Mouse (Mus musculus) cortical plate, adult 2 months (tissue): ENCODE data around the gene Prpf8. TPM values are rescaled to one million over a fixed set of nuclear protein-coding genes. Genes with fewer than 3 reads are reported as not detected.

ENCODE experiments used
- H3K27ac ChIP-seq: fragments of 200-500 bp; 2 replicates; pipeline ENCODE4 v1.5.1; 2012; ENCODE audit warnings: low read length, control low read depth, inconsistent platforms; ENCODE audit not compliant: insufficient read depth
- H3K4me1 ChIP-seq: fragments of 200-500 bp; 2 replicates; pipeline ENCODE4 v1.6.1; 2011; ENCODE audit warnings: low read length; ENCODE audit not compliant: control insufficient read depth, insufficient read depth
- H3K4me3 ChIP-seq: fragments of 200-500 bp; 2 replicates; pipeline ENCODE4 v1.5.1; 2011; ENCODE audit warnings: mild to moderate bottlenecking, low read length, control low read depth; ENCODE audit not compliant: insufficient read depth
- CTCF ChIP-seq: fragments of 200-500 bp; IDR thresholded peaks from 2 replicates; pipeline ENCODE4 v1.5.1; 2011; ENCODE audit warnings: mild to moderate bottlenecking, control low read depth, low read length; ENCODE audit not compliant: insufficient read depth; ENCODE audit errors: extremely low read depth
- POLR2A ChIP-seq: fragments of 200-500 bp; IDR thresholded peaks from 2 replicates; pipeline ENCODE4 v1.6.1; 2011; ENCODE audit warnings: mild to moderate bottlenecking, low read length, control low read depth; ENCODE audit not compliant: insufficient read depth; ENCODE audit errors: extremely low read depth
- polyA plus RNA-seq: library from polyadenylated mRNA; depleted of rRNA; stranded (reverse); fragments of >200 nt; gene quantifications from 2 replicates; pipeline ENCODE4 v1.2.3, GENCODE M21; 2012

The Prpf8 gene
- polyA plus RNA-seq, 1 experiment, result 89.2 TPM

- TF ChIP-seq CTCF (no peak), POLR2A (no peak)
- Histone ChIP-seq H3K4me3 (no peak overlapping the region), H3K27ac (no peak overlapping the region), H3K4me1 (peaks cover 3% of the 10 kb centered on the region)
These were observed 43.2 kb downstream of the Prpf8 start for GRCm38 (mm10) chr11:75529771-75530170.

- peak overlapping the region; percentile 96 for H3K27ac ChIP-seq
- peaks cover 4% of the 10 kb centered on the region for H3K4me1 ChIP-seq
- peak overlapping the region; percentile 75 for H3K4me3 ChIP-seq
- TF ChIP-seq POLR2A (peak; percentile 53; the same call in 1 of the 2 replicates), CTCF (peak; percentile 83)
These were observed 43.7 kb downstream of the Prpf8 start for GRCm38 (mm10) chr11:75530325-75530724.

- H3K27ac ChIP-seq, result peak overlapping the region; percentile 96
- TF ChIP-seq POLR2A (no peak), CTCF (no peak)
- peak overlapping the region; percentile 75 for H3K4me3 ChIP-seq
- H3K4me1 ChIP-seq, result peaks cover 4% of the 10 kb centered on the region
These were observed 44.3 kb downstream of the Prpf8 start for GRCm38 (mm10) chr11:75530845-75531373.

- Histone ChIP-seq H3K4me1 (peaks cover 4% of the 10 kb centered on the region), H3K27ac (peak within 1 kb of the TSS; percentile 96)
- TF ChIP-seq POLR2A, result peak; percentile 65
- no peak for TF ChIP-seq CTCF
These were observed 45.0 kb downstream of the Prpf8 start, which contains the start of gene Slc43a2 for GRCm38 (mm10) chr11:75531469-75532242. TSS of gene Slc43a2 (plus strand) at chr11:75531694.

GRCm38 (mm10) chr11:75532340-75533277 lies 46.0 kb downstream of the Prpf8 start:
- peak; percentile 68 for TF ChIP-seq POLR2A
- no peak for TF ChIP-seq CTCF
- Histone ChIP-seq H3K4me3 (peak overlapping the region; percentile 75), H3K4me1 (peaks cover 7% of the 10 kb centered on the region), H3K27ac (peak overlapping the region; percentile 91)

More at GRCm38 (mm10) chr11:75531469-75532242, 45.0 kb downstream of the Prpf8 start, which contains the start of gene Slc43a2:
- peak within 1 kb of the TSS; percentile 75 for H3K4me3 ChIP-seq

GRCm38 (mm10) chr11:75533314-75534015 lies 46.8 kb downstream of the Prpf8 start:
- peaks cover 11% of the 10 kb centered on the region for H3K4me1 ChIP-seq
- peak overlapping the region; percentile 72 for H3K27ac ChIP-seq
- H3K4me3 ChIP-seq, result peak overlapping the region; percentile 75
- TF ChIP-seq POLR2A (no peak), CTCF (no peak)

- Histone ChIP-seq H3K27ac (no peak overlapping the region), H3K4me1 (peaks cover 11% of the 10 kb centered on the region), H3K4me3 (no peak overlapping the region)
- no peak for TF ChIP-seq POLR2A
- TF ChIP-seq CTCF, result no peak
These were observed 47.8 kb downstream of the Prpf8 start for GRCm38 (mm10) chr11:75534286-75535033.

- no peak for TF ChIP-seq CTCF
- TF ChIP-seq POLR2A, result no peak
- Histone ChIP-seq H3K4me1 (peaks cover 11% of the 10 kb centered on the region), H3K4me3 (no peak overlapping the region), H3K27ac (no peak overlapping the region)
These were observed 48.6 kb downstream of the Prpf8 start for GRCm38 (mm10) chr11:75535106-75535795.
